Mouse (Mus musculus) spleen, postnatal 36 days (tissue): ENCODE measurements at regions not wholly inside any gene's neighbourhood (a gene's known extent, or its start where the extent isn't known, plus 50 kb on each side); places are given as distances from the start of the nearest gene placed in this dataset.
"Not testable (repeated sequence)": the region's sequence is repeated elsewhere in the genome, so short reads cannot be mapped to it uniquely, and the experiment has no call there.

Experiments used
- DNase-seq, 2 experiments: peaks; one replicate each; pipeline ENCODE4 v3.0.0; 2022; ENCODE audit warnings: low spot score in 2 of 2, mixed read lengths in 1 of 2

- no peak for DNase-seq
Measured at GRCm38 (mm10) chr10:70866737-70867136, 211.0 kb upstream of the Phyhipl start.

DNA sequence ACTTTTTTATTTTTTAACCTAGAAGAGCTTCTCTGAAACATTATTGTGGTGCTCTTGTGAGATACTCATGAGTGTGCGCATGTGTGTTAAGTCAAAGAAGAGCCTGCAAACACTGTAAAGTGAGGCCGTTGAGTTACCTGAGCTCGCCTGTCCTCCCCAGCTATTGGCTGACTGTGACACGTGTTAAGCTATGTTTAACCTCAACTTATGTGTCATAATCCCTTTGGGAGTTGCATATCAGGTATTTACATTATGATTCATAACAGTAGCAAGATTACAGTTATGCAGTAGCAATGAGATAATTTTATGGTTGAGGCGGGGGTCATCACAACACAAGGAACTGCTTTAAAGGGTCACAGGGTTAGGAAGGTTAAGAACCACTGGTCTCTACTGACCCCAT is 208.9 kb upstream of the Phyhipl start:
- no peak for DNase-seq

DNA sequence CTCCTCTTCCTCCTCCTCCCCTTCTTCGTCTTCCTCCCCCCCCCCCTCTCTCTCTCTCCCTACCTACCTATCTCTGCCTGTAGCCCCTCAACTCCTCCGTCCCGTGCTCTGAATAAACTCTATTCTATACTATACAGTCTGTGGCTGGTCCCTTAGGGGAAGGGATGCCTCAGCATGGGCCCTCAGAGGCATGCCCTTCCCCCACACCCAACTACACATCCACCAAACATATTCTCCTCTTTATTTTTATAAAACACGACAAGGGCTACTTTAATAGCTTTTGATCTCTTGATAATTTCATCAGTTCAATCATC is 206.2 kb upstream of the Phyhipl start:
- no peak for DNase-seq

- no peak for DNase-seq
Measured at GRCm38 (mm10) chr10:70861131-70862021, 205.6 kb upstream of the Phyhipl start.

- no peak for DNase-seq
Measured at GRCm38 (mm10) chr10:70857155-70857820, 201.5 kb upstream of the Phyhipl start.

GRCm38 (mm10) chr10:70855948-70856347 is 200.2 kb upstream of the Phyhipl start:
- DNase-seq: no peak

DNA sequence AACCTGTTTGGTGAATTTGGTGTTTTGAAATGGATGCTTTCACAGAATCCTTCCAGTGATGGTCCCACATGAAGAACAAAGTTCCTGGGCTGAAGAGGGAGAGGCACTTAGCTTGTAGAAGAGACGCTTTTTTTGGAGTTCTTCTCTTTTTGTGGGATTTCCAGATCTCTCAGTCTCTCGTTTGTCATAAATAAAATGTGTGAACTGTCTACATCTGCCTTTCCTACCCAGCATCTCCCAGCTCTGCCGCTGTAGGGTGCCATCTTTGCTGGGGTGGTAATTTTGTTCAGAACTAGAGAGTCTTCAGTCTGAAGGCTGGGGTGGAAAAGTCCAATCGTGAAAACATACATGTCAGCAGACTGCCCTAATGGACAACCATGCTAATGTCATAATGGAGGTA is 197.8 kb upstream of the Phyhipl start:
- DNase-seq: no peak

DNA sequence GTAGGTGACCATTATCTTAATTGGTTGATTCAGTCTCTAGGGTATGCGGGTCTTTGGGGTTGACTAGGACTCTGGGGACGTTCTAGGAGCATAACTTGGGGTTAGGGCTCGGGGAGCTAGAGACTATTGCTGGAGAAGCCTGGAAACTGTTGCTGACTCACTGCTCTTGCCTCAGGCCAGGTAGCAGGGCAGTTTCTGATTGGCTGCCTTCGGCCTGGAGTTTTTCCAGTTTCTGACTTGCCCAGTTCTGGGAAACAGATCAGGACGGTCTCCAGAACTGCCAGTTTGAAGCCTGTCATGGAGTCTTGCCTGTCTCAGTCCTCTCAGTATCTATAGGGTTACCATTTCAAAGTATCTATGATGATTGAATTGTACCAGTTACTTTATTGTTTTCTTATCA is 192.4 kb upstream of the Phyhipl start:
- DNase-seq: no peak

- no peak for DNase-seq
Measured at GRCm38 (mm10) chr10:70847341-70847882, 191.6 kb upstream of the Phyhipl start.

GRCm38 (mm10) chr10:70846281-70847168 is 190.8 kb upstream of the Phyhipl start:
- peak in 1 of 2 experiments; percentile 2 for DNase-seq

GRCm38 (mm10) chr10:70843848-70844247 is 188.1 kb upstream of the Phyhipl start:
- no peak for DNase-seq

DNA sequence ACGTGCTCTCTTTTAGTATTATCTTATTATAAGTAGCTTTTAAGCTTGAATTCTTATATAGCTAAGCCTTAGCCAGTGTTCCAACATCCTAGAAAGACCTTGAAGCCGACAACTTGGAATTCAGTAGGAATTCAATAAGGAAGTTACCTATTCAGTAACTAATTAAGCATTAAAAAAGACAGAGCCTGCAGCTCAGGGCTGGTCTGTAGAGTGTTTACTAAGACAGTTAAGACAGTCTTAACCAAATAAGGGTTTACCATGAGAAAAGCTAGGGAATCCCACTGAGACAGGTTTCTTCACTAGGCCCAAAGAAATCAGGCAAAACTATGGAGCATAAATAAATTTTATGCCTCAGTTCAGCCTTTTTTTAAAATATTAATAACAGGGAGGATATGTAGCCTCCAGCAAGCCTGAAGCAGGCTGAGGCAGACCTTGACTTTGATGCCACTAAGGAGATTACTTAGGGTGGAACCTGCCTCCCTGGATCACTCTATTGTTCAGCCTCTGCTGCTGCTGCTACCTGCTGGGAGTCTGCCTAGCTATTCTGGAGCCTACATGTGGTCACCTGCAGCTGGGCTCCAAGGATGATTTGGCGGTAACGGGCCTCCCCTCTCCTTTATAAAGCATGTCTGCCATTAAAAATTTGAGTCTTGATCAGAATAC is 186.5 kb upstream of the Phyhipl start:
- no peak for DNase-seq

GRCm38 (mm10) chr10:70841179-70841578 is 185.4 kb upstream of the Phyhipl start:
- not testable (repeated sequence) for DNase-seq

DNA sequence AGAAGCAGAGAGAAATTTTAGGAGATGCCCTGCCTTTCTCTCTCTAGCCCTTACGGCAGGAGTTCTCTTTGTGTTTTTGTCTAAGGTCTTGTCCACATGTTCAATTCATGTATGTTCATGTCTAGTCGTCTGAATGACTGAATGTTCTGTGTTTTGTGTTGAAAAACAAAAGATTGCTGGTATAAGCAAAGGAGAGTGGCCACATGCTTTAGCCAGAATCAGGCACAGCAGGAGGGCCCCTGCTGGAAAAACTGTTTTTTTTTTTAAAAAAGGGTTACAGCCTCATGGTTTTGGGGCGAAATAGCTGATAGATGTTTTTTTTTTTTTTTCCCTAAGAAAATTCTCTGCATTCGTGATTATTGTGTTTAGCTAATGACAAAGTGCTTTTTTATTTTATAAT is 182.4 kb upstream of the Phyhipl start:
- no peak for DNase-seq

DNA sequence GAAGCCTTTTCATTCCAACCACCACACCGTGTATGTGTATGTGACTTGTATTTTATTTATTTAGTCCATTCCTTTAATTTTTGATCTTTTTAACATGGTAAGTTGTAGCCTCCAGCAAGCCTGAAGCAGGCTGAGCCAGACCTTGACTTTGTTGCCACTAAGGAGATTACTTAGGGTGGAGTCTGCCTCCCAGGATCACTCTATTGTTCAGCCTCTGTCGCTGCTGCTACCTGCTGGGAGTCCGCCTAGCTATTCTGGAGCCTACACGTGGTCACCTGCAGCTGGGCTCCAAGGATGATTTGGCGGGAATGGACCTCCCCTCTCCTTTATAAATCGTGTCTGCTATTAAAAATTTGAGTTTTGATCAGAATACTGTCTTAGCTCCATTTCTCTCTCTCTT is 181.6 kb upstream of the Phyhipl start:
- DNase-seq: no peak

DNA sequence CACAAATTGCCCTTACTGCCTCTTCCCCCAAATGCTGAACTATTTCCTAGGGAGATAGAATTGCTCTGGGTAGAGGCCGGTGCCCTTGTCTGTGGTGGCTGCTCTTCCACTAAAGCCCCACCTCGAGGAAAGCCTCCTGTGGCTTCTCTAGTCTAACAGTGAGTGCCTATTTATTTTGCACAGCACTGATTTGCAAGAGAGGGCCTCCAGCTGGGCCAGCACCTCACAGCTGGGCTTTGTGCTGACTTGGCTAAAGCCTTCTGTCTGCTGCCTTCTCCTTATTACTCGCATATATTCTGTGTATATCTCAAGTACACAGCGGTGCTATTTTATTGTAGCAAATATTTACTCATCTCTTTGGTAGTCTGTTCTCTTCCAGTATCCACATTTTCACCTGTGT is 176.9 kb upstream of the Phyhipl start:
- no peak for DNase-seq

- no peak for DNase-seq
Measured at GRCm38 (mm10) chr10:70828217-70828616, 172.5 kb upstream of the Phyhipl start.

GRCm38 (mm10) chr10:70827522-70827921 is 171.8 kb upstream of the Phyhipl start:
- not testable (repeated sequence) for DNase-seq

- DNase-seq: no peak
Measured at GRCm38 (mm10) chr10:70826706-70827105, 170.9 kb upstream of the Phyhipl start.

DNA sequence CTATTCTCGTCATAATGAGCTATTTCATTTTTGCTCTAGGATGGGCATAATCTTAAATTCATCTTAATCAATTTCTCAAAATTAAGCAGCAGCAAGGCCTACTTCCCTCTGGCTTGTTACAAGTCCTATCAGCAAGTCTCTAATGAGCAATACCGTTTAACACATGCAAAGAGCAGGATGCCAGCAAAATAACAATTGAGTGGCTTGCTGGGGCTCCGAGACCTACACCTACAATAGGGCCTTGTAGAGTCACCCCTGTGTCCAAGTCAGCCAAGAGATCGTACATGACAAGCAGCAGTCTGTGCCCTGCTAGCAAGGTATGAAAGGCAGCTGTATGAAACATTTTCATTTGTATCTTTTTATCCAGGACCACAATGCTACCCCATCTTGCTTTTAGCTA is 169.7 kb upstream of the Phyhipl start:
- no peak for DNase-seq

DNA sequence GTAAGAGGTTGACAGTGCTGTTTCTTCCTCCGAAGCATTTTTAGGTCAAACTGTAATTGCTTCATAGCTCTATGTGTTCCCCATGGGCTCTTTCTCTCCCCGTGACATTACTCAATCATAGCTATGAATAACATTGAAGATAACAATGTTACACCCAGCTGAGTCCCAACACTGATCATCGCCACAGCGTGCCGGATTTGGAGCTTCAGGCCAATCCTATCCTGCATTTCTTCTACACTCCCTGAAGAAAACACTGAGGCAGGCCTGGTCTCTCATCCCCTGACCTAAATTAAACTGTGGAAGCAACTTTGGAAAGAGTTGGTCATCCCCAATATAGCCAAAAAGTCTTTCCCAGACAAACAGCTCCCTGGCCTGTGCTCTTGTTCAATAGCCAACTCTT is 168.7 kb upstream of the Phyhipl start:
- DNase-seq: no peak
